Mouse (Mus musculus): ENCODE measurements around the gene Trim30c.

DNA sequence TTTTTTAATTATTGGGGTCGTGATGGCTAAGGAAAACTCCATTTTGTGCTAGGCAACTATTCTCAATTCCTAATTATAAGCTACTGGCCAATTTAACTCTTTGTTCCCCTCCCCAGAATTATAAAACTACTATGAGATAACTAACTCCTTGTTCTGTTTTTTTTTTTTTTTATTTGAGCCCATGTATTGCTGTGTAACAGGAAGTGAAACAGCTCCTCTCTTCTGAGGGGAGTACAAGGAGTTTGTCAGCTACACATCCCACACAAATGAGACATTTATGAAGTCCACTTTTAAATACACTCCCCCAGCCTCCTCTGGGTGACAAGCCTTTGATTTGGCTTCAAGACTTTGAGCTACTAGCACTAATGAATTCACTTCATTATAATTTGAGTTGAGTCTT lies 2.1 kb downstream of the Trim30c start:
- TF ChIP-seq CTCF (IDR thresholded peaks at IDR 0.05; ENCODE audit: borderline replicate concordance, insufficient read depth, low read depth, low read length) (no peak), POLR2A (IDR thresholded peaks at IDR 0.05; ENCODE audit: borderline replicate concordance, insufficient read depth, low read length) (no peak)
